Mouse (Mus musculus): Measurements from ENCODE around the gene Sgtb.

Sgtb gene

DNA sequence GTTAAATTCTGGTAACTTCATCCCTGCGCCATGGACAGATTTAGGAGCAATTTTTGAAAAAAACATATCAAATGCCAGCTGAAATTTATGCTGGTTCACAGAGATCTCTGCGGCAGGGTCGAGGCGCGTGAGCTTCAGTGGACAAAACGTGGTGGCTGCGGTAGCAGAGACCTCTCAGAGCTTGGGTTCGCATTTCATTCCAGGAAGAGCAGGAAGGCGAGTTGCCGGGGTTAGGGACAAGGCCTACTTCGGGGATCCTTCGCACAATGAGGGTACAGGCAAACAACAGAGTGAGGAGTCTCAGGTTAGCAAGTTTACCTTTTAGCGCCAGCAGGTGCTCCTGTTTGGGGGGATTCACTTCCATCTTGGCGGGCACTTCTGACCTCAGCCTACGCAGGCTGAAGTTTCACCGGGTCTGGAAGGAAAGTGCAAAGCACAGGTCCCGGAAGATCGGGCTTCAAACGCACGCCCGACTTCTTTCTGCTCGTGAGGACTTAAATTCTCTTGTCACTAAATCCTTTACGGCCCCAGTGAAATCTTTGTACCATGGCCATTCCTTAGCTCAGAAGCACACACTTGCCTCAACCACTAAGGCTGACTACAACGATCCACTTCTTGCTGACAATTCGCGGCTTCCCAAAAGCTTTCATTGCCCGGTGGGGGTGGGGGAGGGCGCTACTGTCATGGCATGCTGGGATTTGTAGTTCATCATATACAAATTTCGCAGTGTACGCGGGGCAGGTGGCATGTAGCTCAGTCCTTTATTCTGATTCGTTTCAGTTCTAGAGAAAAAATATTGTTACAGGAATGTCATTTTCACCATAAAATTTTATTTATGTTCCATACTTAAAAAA is 68.5 kb downstream of the Sgtb start, which contains the start of gene Trappc13:
Trappc13 (minus strand) TSS at position 674 of the 854 bp plus-strand sequence.
- DNase-seq (ENCODE audit: extremely low read depth, insufficient read length, low spot score) = peak; percentile 66

DNA sequence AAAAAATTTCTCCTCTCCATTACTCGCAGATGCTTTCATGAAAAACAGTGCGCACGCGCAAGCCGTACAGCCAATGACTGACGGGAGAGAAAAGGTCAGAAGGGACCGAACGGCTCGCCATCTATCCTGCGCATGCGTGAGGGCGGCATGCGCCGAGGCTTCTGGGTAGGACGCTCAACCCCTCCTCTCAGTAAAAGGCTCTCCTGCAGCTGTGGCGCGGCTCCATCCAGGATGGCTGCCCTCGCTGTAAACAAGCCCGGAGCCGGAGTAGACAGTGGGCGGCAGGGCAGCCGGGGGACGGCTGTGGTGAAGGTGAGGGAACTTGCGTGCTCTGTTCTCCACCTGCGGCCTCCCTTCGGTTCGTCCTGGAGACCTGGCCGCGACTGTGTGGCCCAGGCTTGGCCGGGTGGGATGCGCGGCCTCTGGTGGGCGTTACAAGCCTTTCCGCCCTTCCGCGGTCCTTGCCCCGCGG is 69.1 kb downstream of the Sgtb start, which contains the start of gene Trim23:
Trim23 (plus strand) TSS at position 148 of the 472 bp plus-strand sequence.
- DNase-seq (ENCODE audit: extremely low read depth, insufficient read length, low spot score) = peak; percentile 92

GRCm38 (mm10) chr13:104179176-104179888 is 69.8 kb downstream of the Sgtb start:
- DNase-seq (ENCODE audit: extremely low read depth, insufficient read length, low spot score) = no peak

DNA sequence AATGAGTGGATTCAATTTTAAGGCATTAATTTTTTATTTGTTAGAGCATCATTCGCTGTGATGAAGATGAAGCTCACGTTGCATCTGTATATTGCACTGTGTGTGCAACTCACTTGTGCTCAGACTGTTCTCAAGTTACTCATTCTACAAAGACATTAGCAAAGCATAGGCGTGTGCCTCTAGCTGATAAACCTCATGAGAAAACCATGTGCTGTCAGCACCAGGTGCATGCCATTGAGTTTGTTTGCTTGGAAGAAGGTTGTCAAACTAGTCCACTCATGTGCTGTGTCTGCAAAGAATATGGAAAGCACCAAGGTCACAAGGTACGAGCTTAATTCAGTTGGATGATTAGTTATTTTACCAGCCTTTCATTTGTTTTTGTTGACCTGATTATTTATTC is 77.8 kb downstream of the Sgtb start:
- DNase-seq (ENCODE audit: extremely low read depth, insufficient read length, low spot score) = no peak
